Mouse (Mus musculus): ENCODE measurements around the gene Poc1b.

GRCm38 (mm10) chr10:99198946-99199345 is 92.1 kb downstream of the Poc1b start:
- no peak for TF ChIP-seq CTCF (IDR thresholded peaks at IDR 0.05; ENCODE audit: low read depth, low read length)
- no peak for TF ChIP-seq POLR2A (IDR thresholded peaks at IDR 0.05; ENCODE audit: extremely low read depth, insufficient read depth, low read length)
